Mouse (Mus musculus) lung, adult 2 months (tissue): Measurements from ENCODE around the gene Gm17535.
"Not testable (repeated sequence)": the region's sequence is repeated elsewhere in the genome, so short reads cannot be mapped to it uniquely, and the experiment has no call there.

Experiments
- CTCF ChIP-seq: fragments of 200-500 bp; IDR thresholded peaks from 2 replicates; pipeline ENCODE4 v1.5.1; 2011; ENCODE audit warnings: mild to moderate bottlenecking, low read length, control low read depth; ENCODE audit not compliant: insufficient read depth
- POLR2A ChIP-seq: fragments of 200-500 bp; IDR thresholded peaks from 2 replicates; pipeline ENCODE4 v1.6.1; 2011; ENCODE audit warnings: low read depth, mild to moderate bottlenecking, control low read depth, low read length, borderline replicate concordance; ENCODE audit errors: extremely low read depth

DNA sequence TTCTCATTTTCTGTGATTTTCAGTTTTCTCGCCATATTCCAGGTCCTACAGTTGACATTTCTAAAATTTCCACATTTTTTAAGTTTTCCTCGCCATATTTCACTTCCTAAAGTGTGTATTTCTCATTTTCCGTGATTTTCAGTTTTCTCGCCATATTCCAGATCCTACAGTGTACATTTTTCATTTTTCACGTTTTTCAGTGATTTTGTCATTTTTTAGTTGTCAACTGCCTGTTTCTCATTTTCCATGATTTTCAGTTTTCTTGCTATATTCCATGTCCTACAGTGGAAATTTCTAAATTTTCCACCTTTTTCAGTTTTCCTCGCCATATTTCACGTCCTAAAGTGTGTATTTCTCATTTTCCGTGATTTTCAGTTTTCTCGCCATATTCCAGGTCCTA, 27.1 kb upstream of the Gm17535 start:
- not testable (repeated sequence) for TF ChIP-seq CTCF, POLR2A
